Mouse (Mus musculus): ENCODE measurements around the gene Mtfmt.

The Mtfmt gene

DNA sequence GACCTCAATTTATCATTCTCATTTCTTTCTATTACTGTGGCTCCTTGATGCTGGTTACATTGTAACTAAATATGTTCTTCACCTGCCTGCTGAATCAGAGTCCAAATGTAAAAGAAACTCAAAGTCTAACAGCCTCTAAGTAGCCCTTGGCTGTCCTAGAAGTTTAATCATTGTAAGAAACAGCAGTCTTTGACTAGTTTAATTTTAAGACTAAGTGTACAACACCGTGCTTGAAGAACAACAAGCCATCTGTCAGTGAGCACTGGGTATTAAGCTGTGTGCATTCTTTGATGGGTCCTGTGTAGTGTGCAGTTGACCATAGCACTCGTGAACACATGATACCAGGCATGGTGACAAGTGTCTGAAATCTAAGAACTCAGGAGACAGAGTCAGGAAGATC, 8.1 kb upstream of the Mtfmt start:
- no peak for DNase-seq (ENCODE audit: low spot score)

DNA sequence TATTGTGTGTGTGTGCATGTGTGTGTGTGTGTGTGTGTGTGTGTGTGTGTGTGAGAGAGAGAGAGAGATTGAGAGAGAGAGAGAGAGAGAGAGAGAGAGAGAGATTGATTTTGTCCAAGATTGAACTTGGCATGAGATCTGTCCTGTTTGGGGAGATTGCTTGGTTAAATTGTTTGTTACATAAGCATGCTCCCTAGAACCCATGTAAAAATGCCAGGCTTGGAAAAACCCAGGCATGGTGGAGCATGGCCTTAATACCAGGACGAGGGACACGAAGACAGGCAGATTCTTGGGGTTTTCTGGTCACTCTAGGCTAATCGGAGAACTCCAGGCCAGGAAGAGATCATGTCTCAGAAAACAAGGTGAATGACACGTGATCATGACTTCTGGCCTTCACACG, 7.6 kb upstream of the Mtfmt start:
- DNase-seq (ENCODE audit: low spot score) = no peak

DNA sequence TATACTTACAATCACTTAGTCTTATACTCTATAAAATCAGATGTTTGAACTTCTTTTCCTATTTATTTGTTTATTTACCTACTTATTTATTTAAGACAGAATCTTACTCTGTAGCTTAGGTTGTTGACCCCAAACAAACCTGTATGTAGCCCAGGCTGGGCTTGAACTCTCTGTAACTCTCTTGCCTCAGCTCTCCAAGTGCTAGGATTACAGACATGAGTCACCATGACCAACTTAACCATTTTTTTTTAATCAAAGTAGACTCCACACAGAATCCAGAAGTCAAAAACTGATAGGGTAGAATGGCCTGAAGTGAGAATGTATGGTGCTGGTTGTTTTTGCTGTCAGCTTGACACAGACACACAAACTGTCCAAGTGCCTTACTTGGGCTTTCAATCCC, 5.2 kb upstream of the Mtfmt start:
- no peak for DNase-seq (ENCODE audit: low spot score)

DNA sequence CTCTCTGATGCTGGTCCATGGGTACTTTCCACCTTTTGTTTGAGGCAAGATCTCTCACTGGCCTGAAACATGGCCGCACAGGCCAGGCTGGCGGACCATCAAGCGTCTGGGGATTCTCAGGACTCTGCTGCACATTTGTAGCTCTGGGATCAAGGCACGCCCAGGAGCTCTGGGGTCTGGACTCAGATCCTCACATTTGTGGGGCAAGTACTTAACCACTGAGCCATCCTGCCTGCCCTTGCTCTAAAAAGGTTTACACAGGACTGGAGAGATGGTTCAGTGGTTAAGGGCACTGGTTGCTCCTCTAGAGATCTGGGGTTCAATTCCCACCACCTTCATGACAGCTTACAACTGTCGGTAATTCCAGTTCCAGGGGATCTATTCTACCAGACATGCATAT, 4.7 kb upstream of the Mtfmt start:
- DNase-seq (ENCODE audit: low spot score) = no peak

DNA sequence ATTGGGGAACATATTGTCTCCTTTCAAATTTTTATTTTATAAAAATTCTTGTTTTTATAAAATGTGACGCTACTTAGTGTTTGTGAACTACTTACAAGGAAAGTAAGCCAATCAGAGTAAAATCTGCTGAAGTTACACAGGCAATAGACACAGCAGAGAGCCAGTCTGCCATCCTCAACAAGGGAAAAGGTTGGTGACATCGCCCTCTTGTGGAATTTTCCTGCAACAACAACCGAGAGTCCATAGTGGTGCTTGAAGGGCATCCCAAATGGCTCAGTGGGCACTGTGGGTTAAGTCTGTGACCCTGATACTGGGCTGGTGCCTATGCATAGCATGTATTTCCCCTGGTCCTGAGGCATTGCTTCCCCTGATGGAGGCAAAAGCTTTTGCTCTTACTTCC, 3.3 kb upstream of the Mtfmt start:
- peak; percentile 84 for DNase-seq (ENCODE audit: low spot score)

DNA sequence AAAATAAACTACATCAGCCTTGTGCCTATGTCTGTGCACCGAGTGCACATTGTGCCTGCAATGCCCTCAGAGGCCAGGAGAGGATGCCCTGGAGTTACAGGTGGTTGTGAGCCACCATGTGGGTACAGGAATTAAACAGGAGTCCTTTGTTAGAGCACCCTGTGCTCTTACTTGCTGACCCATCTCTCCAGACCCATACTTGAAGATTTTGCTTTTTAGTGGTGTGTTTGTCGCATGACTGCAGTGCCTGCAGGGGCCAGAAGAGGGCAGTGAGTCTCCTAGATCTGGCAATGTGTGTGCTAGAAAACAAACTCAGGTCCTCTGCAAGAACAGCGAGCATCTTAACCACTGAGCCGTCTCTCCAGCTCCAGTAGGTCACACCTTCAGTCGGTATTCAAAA, 1.4 kb upstream of the Mtfmt start:
- DNase-seq (ENCODE audit: low spot score) = no peak

DNA sequence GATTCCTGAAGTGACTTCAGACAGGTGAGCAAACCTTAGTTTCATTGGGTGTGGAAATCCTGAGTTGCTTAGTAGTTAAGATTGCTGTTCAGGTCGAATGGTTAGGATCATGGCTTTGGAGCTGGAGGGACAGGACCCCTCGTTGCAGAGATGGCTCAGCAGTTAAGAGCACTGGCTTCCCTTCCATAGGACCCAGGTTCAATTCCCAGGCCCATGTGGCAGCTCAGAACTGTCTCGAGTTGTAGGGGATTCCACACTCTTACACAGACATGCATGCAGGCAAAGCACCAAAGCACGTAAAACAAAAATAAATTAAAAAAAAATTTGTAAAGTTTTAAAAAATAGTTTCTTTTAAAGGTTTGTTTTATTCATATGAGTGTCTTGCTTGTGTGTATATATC, 371 bp upstream of the Mtfmt start:
- DNase-seq (ENCODE audit: low spot score) = no peak

DNA sequence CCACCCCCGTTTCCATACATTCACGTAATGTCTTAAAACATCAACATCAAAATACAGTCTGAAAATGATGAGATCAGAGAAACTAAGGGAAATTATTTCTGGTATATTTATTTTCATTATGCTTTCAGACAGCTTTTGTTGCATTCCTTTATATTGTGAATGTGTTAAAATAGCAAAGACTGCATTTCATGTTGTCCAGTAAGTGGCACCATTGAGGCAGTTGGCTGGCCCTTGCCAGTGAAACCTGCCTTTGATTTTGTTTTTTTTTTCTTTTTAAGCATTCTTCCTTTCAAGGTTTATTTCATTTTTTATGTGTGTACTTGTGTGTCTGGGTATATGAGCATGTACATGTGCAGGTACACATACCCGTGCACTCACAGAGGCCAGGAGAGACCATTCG, 9.1 kb downstream of the Mtfmt start:
- DNase-seq (ENCODE audit: low spot score) = no peak

DNA sequence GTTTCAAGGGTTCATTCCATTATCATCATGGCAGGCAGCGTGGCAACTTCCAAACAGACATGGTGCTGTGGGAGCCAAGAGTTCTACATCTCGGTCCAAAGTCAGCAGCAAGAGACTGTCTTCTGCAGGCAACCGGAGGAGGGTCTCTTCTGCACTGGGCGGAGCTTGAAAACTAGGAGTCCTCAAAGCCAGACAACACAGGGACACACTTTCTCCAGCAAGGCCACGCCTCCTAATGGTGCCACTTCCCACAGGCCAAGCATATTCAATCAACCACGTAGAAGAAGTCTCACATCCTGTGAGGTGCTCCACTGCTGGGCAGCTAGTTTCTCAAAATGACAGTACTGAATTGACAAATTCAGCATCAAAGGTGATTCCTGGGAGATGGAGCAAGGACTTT, 12.4 kb downstream of the Mtfmt start:
- no peak for DNase-seq (ENCODE audit: low spot score)

DNA sequence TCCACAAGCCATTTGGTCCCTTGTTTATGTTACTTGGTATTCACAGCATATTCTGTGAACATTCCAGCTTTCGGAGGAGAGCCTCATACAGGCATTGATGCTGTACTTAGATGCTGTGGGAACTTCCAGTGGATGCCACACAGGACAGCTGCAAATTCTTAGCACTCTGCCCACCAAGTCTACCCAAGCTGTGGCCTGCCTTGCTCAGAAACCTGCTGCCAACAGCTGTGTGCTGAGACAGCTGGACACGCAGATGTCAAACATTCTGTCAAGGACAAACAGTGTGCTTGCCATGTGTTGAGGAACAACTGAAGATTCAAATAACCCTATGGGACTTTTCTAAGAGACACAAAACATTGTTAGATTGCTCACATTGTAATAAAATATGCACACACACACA, 23.4 kb downstream of the Mtfmt start:
- no peak for DNase-seq (ENCODE audit: low spot score)

DNA sequence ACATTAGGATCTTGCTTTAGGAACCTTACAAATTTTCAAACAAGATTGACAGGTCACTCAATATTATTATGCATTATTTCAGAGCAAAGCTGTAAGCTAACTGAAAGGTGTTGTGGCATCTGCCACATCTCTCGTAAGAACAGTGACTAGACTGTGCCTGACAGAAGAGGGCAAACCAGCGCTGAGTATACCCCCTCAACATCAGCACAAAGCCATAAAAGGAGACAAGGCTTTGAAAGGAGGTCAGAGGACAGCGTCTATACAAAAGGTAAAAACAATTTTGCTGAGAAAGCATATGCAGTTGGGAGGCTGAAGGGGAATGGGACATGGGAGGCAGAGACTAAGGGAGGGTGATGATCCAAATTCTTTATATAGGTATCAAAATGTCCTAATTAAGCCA, 24.6 kb downstream of the Mtfmt start:
- no peak for DNase-seq (ENCODE audit: low spot score)

DNA sequence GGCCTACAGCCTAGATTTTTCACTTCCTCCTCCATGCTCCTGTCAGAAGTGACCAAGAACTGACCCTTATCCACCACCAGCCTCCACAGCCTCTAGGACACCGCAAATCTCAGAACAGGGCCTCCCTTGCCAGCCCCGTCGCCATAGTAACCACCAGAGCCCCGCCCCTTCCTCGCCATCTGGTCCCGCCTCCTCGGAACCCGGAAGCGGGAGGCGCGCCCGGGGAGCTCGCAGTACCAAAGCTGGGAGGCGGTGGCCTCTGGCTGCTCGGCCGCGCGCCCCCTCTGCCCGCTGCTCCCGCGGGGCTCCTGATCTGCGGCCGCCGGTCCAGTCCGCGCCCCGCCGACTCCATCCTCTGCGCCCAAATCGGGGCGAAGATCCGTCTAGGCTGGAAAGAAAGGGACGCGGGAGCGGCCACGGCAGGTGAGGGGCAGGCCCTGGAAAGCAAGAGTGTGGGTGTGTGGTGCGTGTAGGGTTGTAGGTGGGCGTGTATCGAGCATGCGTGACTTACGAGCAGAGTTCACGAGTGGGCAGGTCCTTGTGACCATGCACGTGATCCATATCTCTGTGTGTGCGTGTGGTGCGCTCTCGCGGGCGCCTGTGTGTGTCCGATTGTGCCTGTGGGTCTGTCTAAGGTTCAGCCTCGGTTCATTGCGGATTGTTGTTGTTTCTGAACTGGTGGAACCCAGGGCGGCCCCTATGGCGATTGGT, 25.3 kb downstream of the Mtfmt start, which contains the start of gene Spg21:
Spg21 (plus strand) TSS at position 216 of the 711 bp plus-strand sequence.
- DNase-seq (ENCODE audit: low spot score) = peak; percentile 93

DNA sequence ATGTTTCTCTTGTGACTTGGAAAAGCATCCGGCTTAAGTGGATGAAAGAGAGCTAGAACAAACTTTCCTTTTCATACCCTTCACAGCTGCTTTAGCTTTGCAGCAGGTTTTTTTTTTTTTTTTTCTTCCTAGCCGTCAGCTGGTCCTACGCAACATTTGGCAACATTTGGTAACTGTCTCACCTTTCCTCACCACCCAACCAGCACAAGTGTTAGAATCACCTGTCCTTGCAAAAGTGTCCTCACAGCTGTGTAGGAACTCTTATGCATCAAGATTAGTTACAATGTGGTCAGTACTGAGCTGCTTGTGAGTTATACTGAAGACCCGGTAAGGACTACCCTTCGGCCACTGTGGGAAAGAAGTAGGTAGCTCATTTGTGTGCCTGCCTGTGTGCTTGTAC, 27.0 kb downstream of the Mtfmt start:
- DNase-seq (ENCODE audit: low spot score) = no peak

DNA sequence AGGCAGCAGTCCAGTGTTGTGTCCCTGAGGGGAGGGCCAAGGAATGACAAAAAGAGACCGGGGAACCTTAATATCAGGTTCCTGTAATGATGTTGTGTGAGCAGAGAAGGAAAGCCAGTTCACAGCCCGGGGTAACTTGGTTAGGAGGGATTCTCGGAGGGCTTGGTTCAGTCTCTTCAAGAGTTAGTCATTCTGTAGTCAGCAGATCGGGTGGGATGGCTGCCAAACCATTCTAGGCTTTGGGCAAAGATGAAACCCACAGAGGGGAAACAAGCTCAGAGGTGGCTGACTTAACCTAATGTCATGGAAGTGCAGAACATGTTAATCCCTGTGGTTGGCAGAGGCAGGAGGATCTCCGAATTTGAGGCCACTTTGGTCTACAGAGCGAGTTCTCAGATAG, 28.6 kb downstream of the Mtfmt start:
- DNase-seq (ENCODE audit: low spot score) = no peak

DNA sequence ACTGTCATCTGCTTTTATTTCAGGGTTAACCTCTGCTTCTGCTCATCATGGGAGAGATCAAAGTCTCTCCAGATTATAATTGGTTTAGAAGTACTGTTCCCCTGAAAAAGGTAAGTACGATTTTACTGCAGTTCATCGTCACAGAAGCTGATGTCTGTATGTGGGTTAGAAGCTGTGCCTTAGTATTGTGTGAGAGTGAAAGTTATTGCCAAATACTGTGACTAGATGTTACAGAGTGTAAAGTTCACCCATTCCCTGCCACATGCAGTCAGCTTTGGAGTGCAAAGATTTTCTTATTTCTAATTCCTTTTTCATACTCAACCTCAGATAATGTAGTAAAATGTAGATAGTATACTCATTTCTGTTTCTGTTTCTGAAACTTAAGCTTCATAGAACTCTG, 29.7 kb downstream of the Mtfmt start:
- DNase-seq (ENCODE audit: low spot score) = no peak

DNA sequence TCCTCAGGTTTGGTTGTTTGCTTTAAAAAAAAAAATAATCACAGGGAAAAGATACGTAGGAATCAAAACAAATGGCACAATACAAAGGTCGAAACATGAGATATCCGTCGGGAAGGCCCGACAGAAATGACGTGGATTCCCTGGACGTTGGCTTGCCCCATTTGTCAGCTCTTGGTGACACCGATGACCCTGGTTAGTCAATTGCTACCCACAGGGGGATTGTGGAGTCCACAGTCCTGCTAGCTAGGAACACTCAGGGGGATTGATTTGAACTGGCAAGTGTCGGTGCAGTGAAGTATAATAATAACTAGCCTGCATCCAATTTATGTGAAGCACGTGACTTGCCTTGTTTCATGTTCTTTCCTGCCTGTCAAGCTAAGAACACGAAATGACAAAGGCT, 32.1 kb downstream of the Mtfmt start:
- no peak for DNase-seq (ENCODE audit: low spot score)

DNA sequence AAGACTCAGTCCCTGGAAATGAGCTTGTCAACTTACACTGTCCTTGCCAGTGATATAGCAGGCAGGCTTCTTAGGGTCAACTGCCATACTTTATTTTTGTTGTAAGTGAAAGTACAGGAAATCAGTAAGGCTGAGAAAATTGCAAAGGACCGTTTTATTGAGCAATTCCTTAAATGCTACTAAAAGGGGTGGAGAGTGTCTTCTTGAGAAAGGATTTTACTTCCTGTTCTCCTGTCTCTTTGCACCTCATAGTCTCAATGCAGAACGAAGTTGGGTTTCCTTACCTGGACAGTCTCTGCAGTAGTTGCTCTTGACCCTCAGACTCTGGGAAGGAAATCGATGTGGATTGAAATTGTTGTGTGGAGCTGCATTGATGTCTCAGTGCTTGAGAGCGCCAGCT, 37.2 kb downstream of the Mtfmt start:
- no peak for DNase-seq (ENCODE audit: low spot score)

DNA sequence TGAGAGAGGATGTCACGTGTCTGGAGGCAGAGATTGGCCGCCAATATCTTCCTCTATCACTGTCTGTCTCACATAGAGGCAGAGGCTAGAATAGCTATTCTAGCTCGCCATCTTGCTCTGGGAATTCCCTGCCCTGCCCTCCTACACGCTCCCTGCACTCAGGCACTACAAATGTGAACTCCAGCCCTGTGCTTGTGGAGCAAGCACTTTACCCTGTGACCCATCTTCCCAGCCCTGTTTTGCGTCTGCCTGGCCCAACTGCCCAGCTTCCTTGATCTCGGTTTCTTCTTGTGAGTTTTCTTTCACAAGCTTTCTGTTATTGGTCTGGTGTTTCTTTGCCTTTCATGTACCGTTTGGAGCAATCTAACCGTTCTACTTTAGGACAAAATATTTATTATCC, 43.6 kb downstream of the Mtfmt start:
- no peak for DNase-seq (ENCODE audit: low spot score)

DNA sequence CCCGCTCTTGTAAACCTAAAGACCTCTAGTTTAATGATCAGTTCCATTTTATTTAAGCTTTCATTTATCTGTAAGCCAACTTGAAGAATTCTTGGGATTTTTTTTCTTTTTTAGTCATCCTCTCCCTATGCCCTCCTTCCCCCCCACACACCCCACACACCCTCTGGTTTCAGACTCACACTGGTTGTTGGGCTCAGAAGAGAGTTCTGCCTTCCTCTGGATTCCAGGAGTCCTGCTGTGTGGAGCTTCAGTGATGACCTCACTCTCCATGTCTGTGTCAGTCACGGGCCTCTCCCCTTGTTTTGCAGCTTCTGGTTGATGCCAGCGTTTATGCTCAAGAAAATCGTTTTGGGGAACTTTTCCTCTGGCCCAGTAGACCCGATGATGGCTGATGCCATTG, 44.5 kb downstream of the Mtfmt start:
- DNase-seq (ENCODE audit: low spot score) = no peak

DNA sequence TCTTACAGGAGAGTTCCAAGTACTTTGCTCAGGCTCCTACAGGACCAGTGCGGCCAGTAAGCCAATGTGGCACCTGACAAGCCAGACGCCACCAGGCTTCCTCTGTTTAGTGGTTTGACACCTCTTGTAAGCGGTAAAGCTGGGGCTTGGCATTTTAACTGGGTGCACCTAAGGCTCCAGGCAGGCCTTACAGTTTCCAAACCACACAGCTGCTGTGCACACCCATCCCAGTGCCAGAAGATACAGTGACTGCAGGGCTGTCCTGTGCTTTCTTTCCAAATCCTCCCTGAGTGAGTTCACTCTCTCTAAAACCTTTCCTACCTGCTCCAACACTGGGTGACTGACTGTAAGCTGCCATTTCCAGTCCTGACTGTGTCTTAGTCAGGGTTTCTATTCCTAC, 55.9 kb downstream of the Mtfmt start:
- no peak for DNase-seq (ENCODE audit: low spot score)

DNA sequence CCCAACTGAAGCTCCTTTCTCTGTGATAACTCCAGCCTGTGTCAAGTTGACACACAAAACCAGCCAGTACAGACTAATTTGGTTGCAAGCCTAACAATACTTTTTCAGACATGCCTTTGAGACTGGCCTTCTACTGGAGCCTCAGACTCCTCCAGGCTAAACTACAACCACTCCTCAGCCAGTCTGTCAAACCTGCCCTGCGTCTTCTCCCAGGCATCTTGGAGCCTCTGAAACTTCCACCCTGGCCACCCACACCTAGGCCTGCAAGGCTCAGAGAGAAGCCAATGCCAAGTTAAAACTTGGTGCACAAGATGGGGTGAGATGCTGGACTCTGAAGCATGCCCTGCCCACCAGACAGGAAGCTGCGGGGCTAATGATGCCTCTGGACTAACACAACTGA, 56.8 kb downstream of the Mtfmt start:
- no peak for DNase-seq (ENCODE audit: low spot score)

DNA sequence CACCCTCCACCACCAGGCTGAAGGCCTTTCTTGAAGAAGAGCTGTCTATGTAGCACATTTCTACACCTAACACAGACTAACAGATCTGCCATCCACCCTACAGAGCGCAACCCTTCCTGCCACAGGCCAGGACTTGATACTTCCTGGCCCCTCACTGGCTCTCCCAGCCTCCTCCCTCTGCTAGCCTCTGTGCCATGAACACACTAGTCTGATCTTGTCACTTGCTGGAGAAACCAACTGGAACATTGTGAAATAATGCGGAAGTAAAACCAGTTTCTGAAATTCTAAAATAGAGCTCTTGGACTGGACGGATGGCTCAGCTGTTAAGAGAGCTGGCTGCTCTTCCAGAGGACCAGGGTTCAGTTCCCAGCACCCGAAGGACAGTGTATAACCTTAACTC, 57.3 kb downstream of the Mtfmt start:
- no peak for DNase-seq (ENCODE audit: low spot score)

DNA sequence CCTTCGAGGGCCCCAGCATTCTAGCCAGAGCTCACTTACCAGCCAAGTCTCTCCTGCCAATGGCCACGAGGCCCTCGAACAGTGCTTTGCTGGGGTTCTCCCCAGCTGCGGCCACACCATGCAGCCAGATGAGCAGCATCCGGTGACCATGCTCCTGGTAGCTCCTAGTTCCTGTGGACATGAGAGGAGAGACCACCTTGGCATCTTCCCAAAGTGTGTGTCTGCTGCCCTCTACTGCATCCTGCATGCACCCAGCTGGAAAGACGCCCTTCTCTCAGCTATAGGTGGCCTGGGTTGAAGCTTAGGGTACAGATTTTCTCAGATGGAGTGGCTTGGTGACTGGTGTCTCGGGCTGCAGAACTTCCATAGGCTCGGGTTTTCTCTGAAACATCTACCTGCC, 66.6 kb downstream of the Mtfmt start:
- no peak for DNase-seq (ENCODE audit: low spot score)
